Mouse (Mus musculus): ENCODE data around the gene E130116L18Rik. TPM values are rescaled to one million over a fixed set of nuclear protein-coding genes. Genes with fewer than 3 reads are reported as not detected.
"Not testable (repeated sequence)": the region's sequence is repeated elsewhere in the genome, so short reads cannot be mapped to it uniquely, and the experiment has no call there.

E130116L18Rik gene
- polyA plus RNA-seq, 1 experiment from 2014 or later: not detected

DNA sequence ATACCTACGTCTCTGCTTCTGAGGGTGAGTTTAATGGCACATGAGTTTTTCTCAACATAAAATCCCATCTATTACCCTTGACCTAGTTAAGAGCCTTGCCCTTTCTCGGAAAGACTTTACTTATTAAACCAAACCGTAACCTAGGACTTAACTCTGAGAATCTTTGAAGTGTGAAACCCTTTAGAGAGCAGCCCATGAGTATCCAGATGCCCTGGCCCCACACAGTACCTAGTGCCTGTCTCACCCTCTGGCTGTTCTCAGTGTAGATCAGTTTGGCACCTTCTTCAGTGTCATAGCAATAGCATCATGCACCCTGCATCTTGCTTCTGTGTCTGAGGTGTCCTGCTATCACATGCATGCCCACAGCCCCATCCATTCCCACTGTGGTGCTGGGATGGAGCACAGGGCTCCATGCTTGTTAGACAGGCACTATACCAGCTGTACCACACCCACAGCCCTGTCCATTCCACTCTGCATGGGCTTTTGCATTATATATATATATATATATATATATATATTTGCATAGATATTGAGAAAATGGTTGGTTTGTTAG is 42.9 kb downstream of the E130116L18Rik start:
- 85% methylated on average over 3 of the region's 3 CpGs for WGBS

DNA sequence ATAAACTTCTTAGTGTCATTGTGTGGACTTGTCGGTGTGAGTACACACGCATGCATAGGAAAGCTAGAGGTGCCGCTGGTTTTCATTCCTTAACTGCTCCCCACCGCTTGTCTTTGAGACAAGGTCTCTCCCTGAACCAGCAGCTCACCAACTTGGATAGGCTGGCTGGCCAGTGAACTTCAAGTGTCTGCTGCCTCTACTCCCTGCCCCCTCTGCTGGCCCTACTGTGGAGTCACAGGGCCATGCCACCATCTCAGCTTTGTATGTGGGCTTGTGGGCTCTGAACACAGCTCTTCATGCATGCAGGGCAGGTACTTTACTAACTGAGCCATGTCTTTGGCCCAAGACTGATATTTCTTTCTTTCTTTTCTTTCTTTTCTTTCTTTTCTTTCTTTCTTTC is 43.7 kb downstream of the E130116L18Rik start:
- Histone ChIP-seq H3K27ac (replicated peaks in 1 of 2; ENCODE audit: control insufficient read depth in 1 of 2, insufficient read depth in 1 of 2, low read depth in 2 of 2, low read length in 2 of 2) (no peak overlapping the region), H3K4me2 (ENCODE audit: low read length) (no peak overlapping the region), H3K4me1 (ENCODE audit: control insufficient read depth in 2 of 2, insufficient read depth in 2 of 2, low read length in 2 of 2) (peaks cover 0 to 2% of the 10 kb centered on the region in 2 experiments; a peak in 2 of 4 replicates), H3K4me3 (ENCODE audit: control insufficient read depth in 1 of 2, insufficient read depth in 1 of 2, low read depth in 1 of 2, low read length in 2 of 2) (no peak overlapping the region), H3K27me3 (ENCODE audit: control insufficient read depth, insufficient read depth, low read length) (no peaks in the 10 kb centered on the region), H3K9ac (ENCODE audit: low read length) (no peak overlapping the region), H3K9me3 (ENCODE audit: control insufficient read depth, low read length) (peaks cover 4% of the 10 kb centered on the region; the same call in 1 of the 2 replicates), H3K36me3 (ENCODE audit: control insufficient read depth, insufficient read depth, low read length) (no peaks in the 10 kb centered on the region)
- WGBS: 90% methylated on average over 4 of the region's 4 CpGs
- ATAC-seq (ENCODE audit: insufficient number of reproducible peaks, insufficient read depth, low FRiP score, low read depth): no peak

More for the DNA sequence above, 42.9 kb downstream of the E130116L18Rik start:
- no peaks in the 10 kb centered on the region for H3K27me3 ChIP-seq (ENCODE audit: control insufficient read depth, insufficient read depth, low read length)
- no peak overlapping the region for H3K4me3 ChIP-seq (ENCODE audit: control insufficient read depth in 1 of 2, insufficient read depth in 1 of 2, low read depth in 1 of 2, low read length in 2 of 2)
- H3K4me1 ChIP-seq (ENCODE audit: control insufficient read depth in 2 of 2, insufficient read depth in 2 of 2, low read length in 2 of 2): peaks cover 0 to 2% of the 10 kb centered on the region in 2 experiments; a peak in 2 of 4 replicates
- no peak overlapping the region for H3K27ac ChIP-seq (replicated peaks in 1 of 2; ENCODE audit: control insufficient read depth in 1 of 2, insufficient read depth in 1 of 2, low read depth in 2 of 2, low read length in 2 of 2)
- peaks cover 2% of the 10 kb centered on the region; the same call in 1 of the 2 replicates for H3K9me3 ChIP-seq (ENCODE audit: control insufficient read depth, low read length)
- ATAC-seq (ENCODE audit: insufficient number of reproducible peaks, insufficient read depth, low FRiP score, low read depth): no peak
- H3K9ac ChIP-seq (ENCODE audit: low read length): no peak overlapping the region
- no peak overlapping the region for H3K4me2 ChIP-seq (ENCODE audit: low read length)
- H3K36me3 ChIP-seq (ENCODE audit: control insufficient read depth, insufficient read depth, low read length): no peaks in the 10 kb centered on the region

DNA sequence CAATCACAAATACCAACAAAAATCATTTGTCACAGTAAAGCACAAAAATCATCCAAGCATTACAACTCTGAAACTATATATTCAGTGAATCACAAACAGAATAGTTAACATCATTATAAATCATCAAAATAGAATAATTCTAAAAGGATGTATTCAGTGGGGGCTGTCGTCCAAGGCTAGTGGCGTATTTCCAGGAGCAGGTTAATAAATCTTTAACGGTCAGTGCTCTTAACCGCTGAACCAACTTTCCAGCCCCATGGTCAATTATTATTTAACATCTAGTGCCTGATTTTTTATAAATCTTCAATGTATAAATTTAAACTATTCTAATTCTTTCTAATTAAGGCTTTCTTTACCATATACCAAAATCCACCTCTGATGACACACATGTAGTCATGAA is 44.4 kb downstream of the E130116L18Rik start:
- H3K4me3 ChIP-seq (ENCODE audit: control insufficient read depth in 1 of 2, insufficient read depth in 1 of 2, low read depth in 1 of 2, low read length in 2 of 2); H3K9ac ChIP-seq (ENCODE audit: low read length); H3K4me2 ChIP-seq (ENCODE audit: low read length); H3K36me3 ChIP-seq (ENCODE audit: control insufficient read depth, insufficient read depth, low read length); H3K9me3 ChIP-seq (ENCODE audit: control insufficient read depth, low read length); H3K27me3 ChIP-seq (ENCODE audit: control insufficient read depth, insufficient read depth, low read length); ATAC-seq (ENCODE audit: insufficient number of reproducible peaks, insufficient read depth, low FRiP score, low read depth); H3K27ac ChIP-seq (replicated peaks in 1 of 2; ENCODE audit: control insufficient read depth in 1 of 2, insufficient read depth in 1 of 2, low read depth in 2 of 2, low read length in 2 of 2); H3K4me1 ChIP-seq (ENCODE audit: control insufficient read depth in 2 of 2, insufficient read depth in 2 of 2, low read length in 2 of 2): not testable (repeated sequence)
- WGBS: 94% methylated on average over 4 of the region's 4 CpGs

DNA sequence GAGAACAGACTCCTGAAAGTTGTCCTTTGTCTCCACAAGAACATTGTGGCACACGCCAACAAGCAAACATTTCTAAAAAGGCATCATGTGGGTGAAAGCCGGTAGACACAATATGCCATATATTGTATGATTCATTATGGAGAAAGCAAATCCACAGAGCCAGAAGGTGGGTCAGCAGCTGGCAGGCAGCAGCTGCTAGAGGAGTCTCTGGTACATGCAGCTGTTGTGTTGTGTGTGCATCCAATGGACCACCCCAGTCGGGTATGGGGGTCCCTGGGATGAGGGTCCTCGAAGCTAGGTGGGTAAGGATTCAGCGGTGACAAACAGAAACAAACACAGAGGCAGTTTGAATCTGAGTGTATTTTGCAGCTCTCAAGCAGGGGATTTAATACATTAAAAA is 45.0 kb downstream of the E130116L18Rik start:
- not testable (repeated sequence) for H3K27me3 ChIP-seq (ENCODE audit: control insufficient read depth, insufficient read depth, low read length); H3K4me3 ChIP-seq (ENCODE audit: control insufficient read depth in 1 of 2, insufficient read depth in 1 of 2, low read depth in 1 of 2, low read length in 2 of 2); H3K4me2 ChIP-seq (ENCODE audit: low read length); H3K27ac ChIP-seq (replicated peaks in 1 of 2; ENCODE audit: control insufficient read depth in 1 of 2, insufficient read depth in 1 of 2, low read depth in 2 of 2, low read length in 2 of 2); H3K9ac ChIP-seq (ENCODE audit: low read length); H3K36me3 ChIP-seq (ENCODE audit: control insufficient read depth, insufficient read depth, low read length); ATAC-seq (ENCODE audit: insufficient number of reproducible peaks, insufficient read depth, low FRiP score, low read depth); H3K4me1 ChIP-seq (ENCODE audit: control insufficient read depth in 2 of 2, insufficient read depth in 2 of 2, low read length in 2 of 2)
- 86% methylated on average over 5 of the region's 5 CpGs for WGBS
- H3K9me3 ChIP-seq (ENCODE audit: control insufficient read depth, low read length): peaks cover 13% of the 10 kb centered on the region

Other genes starting within 250 kb of the E130116L18Rik start
- 120 and 122 TPM in 2 replicates for gene Prkag2, start 122.5 kb downstream of the E130116L18Rik start, polyA plus RNA-seq (2014; fragmentation: Nextera tagmentation; extraction: Ambion mirVana)
- not detected in 2 replicates for gene Galntl5, start 41.7 kb downstream of the E130116L18Rik start, polyA plus RNA-seq (2014; fragmentation: Nextera tagmentation; extraction: Ambion mirVana)
- gene Galnt11, start 1.2 kb downstream of the E130116L18Rik start, polyA plus RNA-seq (2014; fragmentation: Nextera tagmentation; extraction: Ambion mirVana): 39.9 and 40.4 TPM in 2 replicates